Mouse (Mus musculus) gastrocnemius, postnatal 36 days (tissue): ENCODE data around the gene Etfb. TPM values are rescaled to one million over a fixed set of nuclear protein-coding genes. Genes with fewer than 3 reads are reported as not detected.

ENCODE experiments used
- DNase-seq, 2 experiments: peaks; one replicate each; pipeline ENCODE4 v3.0.0; 2022
- intact Hi-C: fragments of 180-260 bp; cut with DNase I; formaldehyde crosslinking; loops from one replicate; pipeline ENCODE4 v1.15.1; 2025
- total RNA-seq, 2 experiments: library from RNA; stranded (reverse); gene quantifications; 2 replicates each; pipeline ENCODE4 v1.2.3; 2021

Gene Etfb
- total RNA-seq, 2 experiments from 2014 or later: 264 to 310 TPM

DNA sequence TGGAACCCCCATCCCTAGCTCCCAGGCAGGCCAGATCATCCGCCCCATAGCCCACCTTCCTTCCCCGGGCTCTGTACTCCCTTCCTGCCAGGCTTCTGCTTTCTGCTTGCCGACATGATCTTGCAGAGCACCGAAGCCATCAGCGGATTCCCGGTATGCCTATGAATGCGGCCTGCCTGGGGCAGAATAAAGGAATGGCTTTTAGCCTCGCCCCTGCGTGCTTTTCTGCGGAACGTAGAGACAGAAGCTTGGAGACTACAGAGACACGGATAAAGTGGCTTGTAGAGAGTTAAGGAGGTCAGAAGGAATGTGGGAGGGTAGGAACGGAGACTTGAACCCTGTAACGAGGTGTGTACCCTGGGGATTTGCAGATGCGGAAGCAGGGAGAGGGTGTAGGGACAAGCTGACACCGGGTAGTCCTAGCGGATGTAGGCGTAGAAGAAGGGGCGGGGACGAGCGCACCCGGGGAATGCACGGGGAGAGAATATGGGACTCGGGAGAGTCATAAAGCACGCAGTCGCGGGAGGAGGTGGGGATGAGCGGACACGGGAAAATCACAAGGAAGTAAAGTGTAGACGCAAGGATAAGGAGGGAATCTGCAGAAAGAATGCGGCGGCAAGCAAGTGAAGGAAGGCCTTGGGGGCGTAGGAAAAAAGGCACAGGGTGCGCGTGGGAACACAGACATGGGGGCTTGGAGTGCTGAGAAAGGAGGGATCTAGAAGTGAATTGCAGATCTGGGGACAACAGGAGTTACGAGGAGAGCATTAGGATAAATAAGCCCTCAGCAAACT, 562 bp upstream of the Etfb start:
- intact Hi-C loops: loop anchor here (10.0 kb wide), 1 partner anchor 139 kb away; no protein-coding TSS in a partner anchor
- DNase-seq: peak; percentile 71 to 75

DNA sequence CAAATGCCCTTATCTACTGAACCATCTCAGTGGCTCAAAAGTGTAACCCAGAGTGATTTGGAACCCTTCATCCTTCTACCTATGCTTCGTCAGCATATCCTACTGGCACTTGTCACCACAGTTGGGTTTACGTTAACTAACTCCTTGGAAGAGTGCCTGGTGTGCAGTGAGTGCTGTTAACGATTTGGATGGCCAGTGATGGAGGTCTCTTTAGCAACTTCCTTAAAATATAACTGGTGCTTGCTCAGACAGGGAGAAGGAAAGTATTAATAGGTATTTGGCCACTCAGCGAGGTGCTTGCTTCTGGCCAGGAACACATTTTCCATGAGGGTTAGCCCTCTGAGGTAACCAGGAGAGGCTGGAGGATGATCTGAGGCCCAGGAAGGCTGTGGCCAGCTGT, 3.9 kb downstream of the Etfb start:
- DNase-seq: no peak
- intact Hi-C loops: loop anchor here (10.0 kb wide), 1 partner anchor 143 kb away; no protein-coding TSS in a partner anchor

DNA sequence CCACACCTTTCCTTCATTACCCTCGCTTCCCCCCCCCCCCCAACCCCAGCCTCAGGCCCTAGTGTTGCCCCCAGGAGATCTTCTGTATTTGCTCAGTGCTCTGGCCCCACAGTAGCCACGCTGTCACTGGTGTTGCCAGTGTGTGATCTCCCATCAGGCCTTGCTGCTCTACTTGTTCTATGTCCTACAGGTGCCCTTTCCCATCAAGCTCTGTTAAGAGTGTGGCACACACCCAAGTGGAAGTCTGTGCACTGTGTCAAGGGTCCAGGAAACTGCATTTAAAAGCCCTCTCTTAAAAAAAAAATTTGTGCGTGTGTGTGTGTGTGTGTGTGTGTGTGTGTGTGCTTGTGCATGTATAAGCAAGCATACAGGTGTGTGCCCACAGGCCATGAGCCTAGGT, 4.4 kb downstream of the Etfb start:
- intact Hi-C loops: loop anchor here (10.0 kb wide), 1 partner anchor 143 kb away; no protein-coding TSS in a partner anchor
- DNase-seq: no peak

DNA sequence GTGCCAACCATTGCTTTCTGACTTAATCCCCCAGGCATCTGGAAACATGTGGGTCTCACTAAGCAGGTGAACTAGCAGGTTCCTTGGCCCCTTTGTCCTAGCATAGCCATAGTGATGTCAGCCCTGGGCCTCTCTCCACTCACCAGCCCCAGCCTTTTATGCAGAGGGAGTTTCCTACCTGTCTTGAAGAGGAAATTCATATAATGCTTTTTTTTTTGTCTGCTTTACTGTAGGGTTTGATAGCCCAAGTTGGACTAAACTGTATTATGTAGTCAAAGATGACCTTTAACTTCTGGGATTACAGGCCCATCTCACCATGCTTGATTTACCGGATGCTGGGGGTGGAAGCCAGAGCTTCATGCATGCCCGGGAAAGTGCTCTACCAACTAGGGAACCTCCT, 5.9 kb downstream of the Etfb start:
- DNase-seq: no peak
- intact Hi-C loops: loop anchor here (10.0 kb wide), 1 partner anchor 145 kb away; no protein-coding TSS in a partner anchor

GRCm38 (mm10) chr7:43451726-43452125, 7.8 kb downstream of the Etfb start:
- no peak for DNase-seq
- intact Hi-C loops: no loop called here

GRCm38 (mm10) chr7:43452609-43453008, 8.7 kb downstream of the Etfb start:
- intact Hi-C loops: no loop called here
- no peak for DNase-seq

- no peak for DNase-seq
- intact Hi-C loops: no loop called here
Observed at GRCm38 (mm10) chr7:43453599-43454355, 9.9 kb downstream of the Etfb start.

DNA sequence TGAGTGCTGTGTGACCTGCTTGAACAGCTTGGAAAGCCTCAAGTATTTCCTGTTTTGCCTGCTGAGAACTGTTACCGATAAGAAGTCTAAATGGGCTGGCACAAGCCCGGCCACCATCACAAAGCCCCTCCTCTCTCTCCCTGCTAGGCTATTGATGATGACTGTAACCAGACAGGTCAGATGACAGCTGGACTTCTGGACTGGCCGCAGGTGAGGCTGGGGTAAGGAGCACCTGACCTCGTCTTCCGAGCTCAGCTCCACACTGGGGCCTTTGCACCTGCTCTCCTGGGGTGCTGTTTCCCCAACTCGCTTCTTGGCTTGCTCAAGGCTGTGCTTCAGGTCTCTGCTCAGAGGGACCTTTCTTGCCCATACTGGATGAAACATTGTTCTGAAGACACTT, 10.5 kb downstream of the Etfb start:
- intact Hi-C loops: no loop called here
- DNase-seq: no peak

DNA sequence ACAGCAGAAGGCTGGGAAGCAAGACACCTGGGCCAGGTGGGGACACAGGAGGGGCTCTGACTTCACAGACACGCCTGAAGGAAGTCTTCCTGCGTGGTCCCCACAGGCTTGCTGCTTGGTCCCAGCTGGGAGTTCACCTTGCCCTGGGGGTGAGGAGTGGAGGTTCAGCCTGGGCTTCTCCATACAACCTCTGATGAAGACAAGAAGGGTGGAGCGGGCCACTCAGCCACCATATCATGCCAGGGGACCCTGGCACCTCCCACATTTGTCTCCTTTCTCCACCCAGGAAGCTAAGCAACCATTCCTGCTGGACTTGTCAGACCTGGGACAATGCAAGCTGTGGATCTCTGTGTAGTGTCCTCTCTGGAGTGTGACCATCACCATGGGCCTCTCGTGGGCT, 19.0 kb downstream of the Etfb start, which contains the start of gene Vsig10l:
TSS of gene Vsig10l (plus strand) at position 301 of the 400 bp plus-strand sequence.
- intact Hi-C loops: no loop called here
- no peak for DNase-seq

DNA sequence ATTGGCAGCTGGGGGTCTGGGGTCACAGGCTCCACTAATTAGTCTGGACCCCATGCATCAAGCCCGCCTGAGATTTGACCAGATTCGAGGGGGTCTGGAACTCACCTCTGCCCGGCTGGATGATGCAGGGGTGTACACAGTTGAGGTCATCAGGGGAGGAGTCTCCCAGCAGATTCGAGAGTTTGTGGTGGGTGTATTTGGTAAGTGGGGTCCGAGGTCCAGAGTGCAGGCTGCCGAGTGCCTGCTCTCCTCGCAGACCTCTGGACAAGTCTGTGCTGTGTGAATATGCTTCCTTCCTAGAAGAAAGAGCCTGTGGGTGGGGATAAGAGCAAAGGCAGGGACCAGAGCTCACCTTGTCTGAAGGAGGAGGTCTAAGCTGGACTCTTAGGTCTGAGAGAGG, 20.1 kb downstream of the Etfb start:
- intact Hi-C loops: no loop called here
- no peak for DNase-seq

DNA sequence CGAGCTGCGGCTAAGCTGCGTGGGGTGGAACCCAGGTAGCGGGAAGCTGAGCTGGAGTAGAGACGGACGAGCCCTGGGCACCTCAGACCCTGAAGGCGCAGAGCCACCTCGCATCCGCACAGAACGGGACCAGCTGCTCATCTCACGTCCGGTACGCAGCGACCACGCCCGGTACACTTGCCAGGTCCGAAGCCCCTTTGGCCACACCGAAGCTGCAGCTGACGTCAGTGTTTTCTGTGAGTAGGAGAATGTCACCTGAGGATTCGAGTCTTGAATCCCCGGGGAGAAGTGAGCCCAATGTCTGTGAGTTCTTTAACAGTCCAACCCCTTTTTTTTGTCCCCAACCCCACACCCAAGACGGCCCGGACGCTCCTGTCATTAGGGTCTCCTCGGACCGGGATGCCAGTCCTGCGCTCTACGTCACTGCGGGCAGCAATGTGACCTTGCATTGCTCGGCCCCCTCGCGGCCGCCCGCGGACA, 21.0 kb downstream of the Etfb start:
- intact Hi-C loops: no loop called here
- DNase-seq: peak in 1 of 2 experiments; percentile 21

DNA sequence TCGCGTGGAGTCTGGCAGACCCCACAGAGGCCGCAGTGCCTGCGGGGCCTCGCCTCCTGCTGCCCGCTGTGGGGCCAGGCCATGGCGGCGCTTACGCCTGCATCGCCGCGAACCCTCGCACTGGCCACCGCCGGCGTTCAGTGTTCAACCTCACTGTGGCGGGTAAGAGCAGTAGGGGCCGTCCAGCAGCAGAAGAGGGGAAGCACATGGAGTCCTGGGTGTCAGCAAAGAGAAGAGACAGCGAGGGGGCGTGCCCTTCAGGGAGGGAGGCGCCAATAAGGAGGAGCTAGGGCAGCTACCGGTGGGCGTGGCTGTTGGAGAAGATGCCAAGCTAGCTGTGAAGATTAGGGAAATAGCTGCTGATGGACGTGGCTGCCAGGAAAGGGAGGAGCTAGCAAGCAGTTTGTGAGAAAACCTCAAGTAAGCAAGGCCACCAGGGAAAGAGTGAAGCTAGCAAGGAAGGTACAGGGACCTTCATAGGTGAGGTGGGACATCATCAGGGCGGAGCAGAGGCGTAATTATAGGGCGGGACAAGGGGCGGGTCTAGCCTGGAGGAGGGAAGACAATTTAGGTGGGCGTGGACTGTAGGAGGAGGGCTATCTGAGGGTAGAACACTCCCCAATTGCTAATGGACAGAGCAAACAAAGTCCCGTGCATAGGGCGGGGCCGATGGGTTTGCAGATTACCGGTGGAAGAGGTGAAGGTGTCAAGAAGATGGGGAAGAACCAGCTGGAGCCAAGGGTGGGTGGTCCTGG, 21.6 kb downstream of the Etfb start:
- DNase-seq: peak; percentile 79 to 81
- intact Hi-C loops: loop anchor here (1.0 kb wide), 1 partner anchor 42 kb away; no protein-coding TSS in a partner anchor

DNA sequence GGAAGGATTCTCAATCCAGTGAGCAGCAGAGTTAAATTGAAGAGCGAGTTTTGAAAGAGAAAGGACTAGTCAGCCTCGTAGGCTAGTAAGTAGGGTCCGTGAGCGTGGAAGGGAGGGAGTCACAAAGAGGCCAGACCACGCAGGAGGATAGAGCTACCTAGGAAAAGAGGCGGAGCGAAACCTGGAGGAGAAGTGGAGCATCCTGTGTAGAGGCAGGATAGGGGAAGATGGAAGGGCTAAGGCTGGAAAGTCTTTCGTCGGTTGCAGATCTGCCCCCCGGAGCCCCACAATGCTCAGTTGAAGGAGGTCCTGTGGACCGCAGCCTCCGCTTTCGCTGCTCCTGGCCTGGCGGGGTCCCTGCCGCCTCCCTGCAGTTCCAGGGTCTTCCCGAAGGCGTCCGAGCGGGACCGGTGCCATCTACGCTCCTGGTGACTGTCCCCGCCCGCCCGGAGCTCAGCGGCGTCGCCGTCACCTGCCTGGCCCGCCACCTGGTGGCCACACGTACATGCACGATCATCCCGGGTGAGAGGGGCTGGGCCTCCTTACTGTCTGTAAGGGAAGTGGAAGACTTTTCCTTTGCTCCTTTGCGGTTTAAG, 22.3 kb downstream of the Etfb start:
- intact Hi-C loops: loop anchor here (1.0 kb wide), 1 partner anchor 43 kb away; no protein-coding TSS in a partner anchor
- DNase-seq: peak; percentile 69 to 75

- no peak for DNase-seq
- intact Hi-C loops: no loop called here
Observed at GRCm38 (mm10) chr7:43470373-43470772, 26.5 kb downstream of the Etfb start.

GRCm38 (mm10) chr7:43475706-43476105, 31.8 kb downstream of the Etfb start:
- DNase-seq: no peak
- intact Hi-C loops: no loop called here

DNA sequence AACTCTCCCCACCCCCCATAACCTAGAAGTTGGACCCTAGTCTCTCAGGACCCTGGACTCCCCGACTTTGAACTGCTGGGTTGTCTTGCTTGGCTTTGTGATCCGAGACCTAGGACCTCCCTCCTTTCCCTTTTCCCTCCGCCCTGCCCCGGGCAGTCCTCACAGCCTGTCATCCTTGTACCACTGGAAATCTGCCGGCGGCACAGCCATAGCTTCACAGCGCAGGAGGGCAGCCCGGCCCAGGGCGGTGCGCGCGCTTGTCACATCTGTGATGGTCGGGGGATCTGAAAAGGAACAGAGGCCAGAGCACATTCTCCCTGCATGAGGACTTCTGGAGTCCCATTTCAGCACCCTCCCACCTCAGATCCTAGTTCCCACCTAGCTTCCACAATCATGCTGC, 32.5 kb downstream of the Etfb start:
- intact Hi-C loops: no loop called here

GRCm38 (mm10) chr7:43481191-43481590, 37.3 kb downstream of the Etfb start:
- DNase-seq: no peak
- intact Hi-C loops: no loop called here

More for the DNA sequence above, 32.5 kb downstream of the Etfb start:
- no peak for DNase-seq

GRCm38 (mm10) chr7:43482090-43482716, 38.3 kb downstream of the Etfb start:
- no peak for DNase-seq
- intact Hi-C loops: no loop called here

DNA sequence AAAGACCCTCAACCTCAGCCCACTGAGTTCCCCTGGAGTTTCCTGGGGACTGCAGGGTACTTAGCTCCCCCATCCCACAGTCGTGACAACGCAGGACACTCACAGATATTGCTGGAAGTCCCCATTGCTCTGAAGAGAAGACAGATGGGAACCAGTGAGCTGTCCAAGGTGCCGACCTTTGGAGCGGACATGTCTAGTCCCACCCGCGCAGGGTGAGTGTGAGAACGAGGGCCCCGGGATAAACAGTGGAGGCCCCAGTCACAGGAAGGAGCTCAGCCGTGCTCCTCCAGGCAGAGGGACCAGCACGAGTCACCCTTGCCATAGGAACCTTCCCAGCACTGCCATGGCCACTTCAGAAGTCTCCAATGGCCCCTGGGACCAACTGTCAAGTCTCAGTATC, 39.4 kb downstream of the Etfb start:
- intact Hi-C loops: no loop called here

DNA sequence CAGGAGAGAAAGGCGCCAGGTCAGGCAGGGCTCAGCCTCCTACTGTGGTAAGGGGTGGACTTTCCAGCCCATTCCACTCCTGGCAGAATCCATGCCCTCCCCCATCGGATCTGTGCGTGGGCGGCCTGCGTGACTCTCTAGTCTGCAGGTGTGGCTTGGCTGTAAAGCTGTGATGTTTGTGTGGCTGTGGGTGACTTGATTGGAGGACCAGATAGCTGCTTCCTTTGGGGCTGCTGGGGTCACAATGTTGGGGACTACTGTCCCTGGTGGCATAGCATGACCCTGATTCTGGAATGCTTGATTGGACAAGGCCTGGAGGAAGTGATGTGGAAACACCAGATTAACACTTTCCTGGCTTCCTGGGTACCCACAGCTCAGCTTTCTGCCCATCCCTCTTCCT, 44.8 kb downstream of the Etfb start:
- intact Hi-C loops: no loop called here
- DNase-seq: no peak

More for the DNA sequence above, 39.4 kb downstream of the Etfb start:
- DNase-seq: no peak
